ENCODE assay signal across 8 mouse cellular contexts in genomic region chr1:119328921-119329692, GRCm38 (mm10).
DNase-seq lines count a peak whose midpoint lies in the region; ATAC-seq lines count a peak whose summit lies in the region.
"Had no signal": no experiment of that assay in that cellular context is flagged by ENCODE, and none has a peak within 500 bp of the region (broad histone marks: within the 10 kb centered on the region; RNA-seq: fewer than 3 reads in every experiment).

No protein-coding gene starts in this region.

- no peak overlapping the region; the same call in 1 of the 2 replicates for H3K4me2 ChIP-seq in stomach, embryonic 15.5 days
- H3K4me2 ChIP-seq: liver, embryonic 13.5 days had no signal

- no peaks in the 10 kb centered on the region for H3K9me3 ChIP-seq in hindbrain, embryonic 10.5 days
- H3K9me3 ChIP-seq in stomach, embryonic 15.5 days, result no peaks in the 10 kb centered on the region
- H3K9me3 ChIP-seq: liver, embryonic 13.5 days had no signal

- DNase-seq in brain, adult 2 months (ENCODE audit: low read depth, low spot score), result peak; percentile 83
- peak; percentile 32 for DNase-seq in cerebellum, adult 9-10 months
- peak; percentile 43 for DNase-seq in hindbrain, embryonic 10.5 days (ENCODE audit: low spot score)
- DNase-seq in layer of hippocampus, postnatal 10 days (ENCODE audit: low spot score in 2 of 2), result peak; percentile 57 to 68
- peak; percentile 38 for DNase-seq in lung, postnatal 25 days (ENCODE audit: low spot score)
- DNase-seq: liver, embryonic 13.5 days had no signal

- H3K4me1 ChIP-seq in hindbrain, embryonic 10.5 days (replicated peaks), result peaks cover 21% of the 10 kb centered on the region
- peaks cover 5% of the 10 kb centered on the region; the same call in 1 of the 2 replicates for H3K4me1 ChIP-seq in stomach, embryonic 15.5 days
- H3K4me1 ChIP-seq: liver, embryonic 13.5 days had no signal

- H3K27ac ChIP-seq in hindbrain, embryonic 10.5 days, result peak overlapping the region; percentile 78
- peak overlapping the region; percentile 48; the same call in 1 of the 2 replicates for H3K27ac ChIP-seq in stomach, embryonic 15.5 days
- H3K27ac ChIP-seq: liver, embryonic 13.5 days had no signal

- H3K9ac ChIP-seq in stomach, embryonic 15.5 days, result no peak overlapping the region
- H3K9ac ChIP-seq: liver, embryonic 13.5 days had no signal

- ATAC-seq in stomach, embryonic 15.5 days (ENCODE audit: insufficient read depth, low FRiP score, low read depth), result peak; percentile 86
- ATAC-seq in megakaryocyte, adult 5-6 weeks (ENCODE audit: poor library complexity, severe bottlenecking), result no peak

- H3K27me3 ChIP-seq in hindbrain, embryonic 10.5 days (ENCODE audit: insufficient read depth, poor library complexity, severe bottlenecking), result peaks cover 70% of the 10 kb centered on the region
- H3K27me3 ChIP-seq in stomach, embryonic 15.5 days (replicated peaks), result no peaks in the 10 kb centered on the region
- H3K27me3 ChIP-seq: liver, embryonic 13.5 days had no signal

- no peaks in the 10 kb centered on the region for H3K36me3 ChIP-seq in hindbrain, embryonic 10.5 days
- no peaks in the 10 kb centered on the region for H3K36me3 ChIP-seq in stomach, embryonic 15.5 days
- H3K36me3 ChIP-seq: liver, embryonic 13.5 days had no signal

- 6% methylated on average over 15 of the region's 15 CpGs for WGBS in hindbrain, embryonic 10.5 days
- WGBS in stomach, embryonic 15.5 days, result 22% methylated on average over 15 of the region's 15 CpGs

- no peak overlapping the region for H3K4me3 ChIP-seq in hindbrain, embryonic 10.5 days
- H3K4me3 ChIP-seq in stomach, embryonic 15.5 days (replicated peaks), result no peak overlapping the region
- H3K4me3 ChIP-seq: liver, embryonic 13.5 days had no signal

Comparison
In these comparisons a context has a peak if more than half of its experiments do, and no peak if none do; other contexts are left out.
1. DNase-seq: peak in every context shown above with its lines; median percentile 83 in brain, adult 2 months; 62 in layer of hippocampus, postnatal 10 days; 43 in hindbrain, embryonic 10.5 days; 38 in lung, postnatal 25 days; 32 in cerebellum, adult 9-10 months.